Mouse (Mus musculus) forebrain, postnatal 0 days (tissue): ENCODE measurements around the gene Ptch1. TPM values are rescaled to one million over a fixed set of nuclear protein-coding genes. Genes with fewer than 3 reads are reported as not detected.

Source experiments
- ATAC-seq: fragments of 200-750 bp; cut with Nextera tagmentation; 2 replicates; pipeline ENCODE4 v1.8.0; 2017; ENCODE audit warnings: mild to moderate bottlenecking, moderate library complexity
- DNase-seq: peaks from one replicate; pipeline ENCODE4 v3.0.0-alpha.2; 2015
- H3K27ac ChIP-seq: fragments of 300-500 bp; sonication (generic); 2 replicates; pipeline ENCODE4 v1.5.1; 2014; ENCODE audit warnings: low read depth, mild to moderate bottlenecking, antibody characterized with exemption, low read length, moderate library complexity, mixed read lengths
- H3K27me3 ChIP-seq: fragments of 300-500 bp; sonication (generic); 2 replicates; pipeline ENCODE4 v1.6.1; 2014; ENCODE audit warnings: mild to moderate bottlenecking, low read length, mixed read lengths; ENCODE audit not compliant: insufficient read depth
- H3K36me3 ChIP-seq: fragments of 300-500 bp; sonication (generic); 2 replicates; pipeline ENCODE4 v1.6.1; 2014; ENCODE audit warnings: mild to moderate bottlenecking, moderate library complexity; ENCODE audit not compliant: insufficient read depth
- H3K4me1 ChIP-seq: fragments of 300-500 bp; sonication (generic); 2 replicates; pipeline ENCODE4 v1.6.1; 2014; ENCODE audit warnings: antibody characterized with exemption; ENCODE audit not compliant: insufficient read depth
- H3K4me2 ChIP-seq: fragments of 300-500 bp; sonication (generic); 2 replicates; pipeline ENCODE4 v1.6.1; 2014; ENCODE audit warnings: low read depth, mild to moderate bottlenecking, moderate library complexity
- H3K4me3 ChIP-seq: fragments of 300-500 bp; sonication (generic); 2 replicates; pipeline ENCODE4 v1.5.1; 2014; ENCODE audit warnings: low read depth, low read length, mixed read lengths
- H3K9ac ChIP-seq: fragments of 300-500 bp; sonication (generic); 2 replicates; pipeline ENCODE4 v1.6.1; 2014; ENCODE audit warnings: mild to moderate bottlenecking
- H3K9me3 ChIP-seq: fragments of 300-500 bp; sonication (generic); 2 replicates; pipeline ENCODE4 v1.6.1; 2016; ENCODE audit warnings: low read length
- CTCF ChIP-seq: sonication (generic); IDR thresholded peaks from 2 replicates; pipeline ENCODE4 v1.5.1; 2016; ENCODE audit warnings: antibody characterized with exemption, control low read depth, low read depth
- WGBS: fragments of 180-500 bp; shearing (Covaris S2); extraction: QIAGEN DNeasy Blood & Tissue Kit; methylation state at CpG from one replicate; pipeline ENCODE4 v1.1.7; 2014; 5-methylcytosine and 5-hydroxymethylcytosine counted together
- polyA plus RNA-seq: library from polyadenylated mRNA; unstranded; fragments of >200 nt; fragmentation: Nextera tagmentation; extraction: Ambion mirVana; gene quantifications from 2 replicates; pipeline ENCODE4 v1.2.1, GENCODE M21; 2015
- total RNA-seq: library from RNA; depleted of rRNA; stranded (reverse); fragments of >200 nt; gene quantifications from 2 replicates; pipeline ENCODE4 v1.2.3, GENCODE M21; 2014

The Ptch1 gene
- total and polyA plus RNA-seq, 2 experiments from 2014 or later, result 4.8 to 26.5 TPM

DNA sequence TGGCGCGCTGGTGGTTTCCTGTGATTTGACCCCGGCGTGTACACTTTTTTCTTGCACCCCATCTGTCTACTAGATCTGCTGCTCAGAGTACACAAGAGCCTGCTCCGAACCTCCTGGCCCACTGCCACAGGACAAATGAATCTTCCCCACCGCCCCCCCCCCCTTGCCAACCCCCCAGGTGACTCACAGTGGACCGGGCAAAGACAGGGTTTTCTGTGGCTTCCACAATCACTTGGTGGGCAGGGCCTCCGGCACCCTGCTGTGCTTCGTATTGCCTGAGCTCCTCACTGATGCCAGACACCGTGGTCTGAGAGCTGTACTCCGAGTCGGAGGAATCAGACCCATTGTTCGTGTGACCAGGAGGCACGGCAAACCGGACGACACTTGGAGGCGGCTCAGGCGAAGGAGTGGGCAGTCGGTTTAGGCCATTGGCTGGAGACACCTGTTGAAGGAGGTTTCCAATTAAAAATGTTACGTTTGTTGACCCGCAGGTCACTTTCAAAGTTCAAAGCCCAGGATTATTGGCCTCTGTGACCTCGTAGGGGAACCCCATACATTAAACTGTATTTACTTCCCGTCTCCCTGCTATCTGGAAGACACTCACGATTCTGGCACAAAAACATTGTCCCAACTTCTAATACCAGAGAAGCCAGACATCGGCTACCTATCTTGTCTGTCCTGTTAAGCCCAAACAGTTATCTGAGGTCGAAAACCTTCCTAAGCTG lies 59.9 kb downstream of the Ptch1 start:
- 43% methylated on average over 26 of the region's 26 CpGs for WGBS
- no peak for DNase-seq

DNA sequence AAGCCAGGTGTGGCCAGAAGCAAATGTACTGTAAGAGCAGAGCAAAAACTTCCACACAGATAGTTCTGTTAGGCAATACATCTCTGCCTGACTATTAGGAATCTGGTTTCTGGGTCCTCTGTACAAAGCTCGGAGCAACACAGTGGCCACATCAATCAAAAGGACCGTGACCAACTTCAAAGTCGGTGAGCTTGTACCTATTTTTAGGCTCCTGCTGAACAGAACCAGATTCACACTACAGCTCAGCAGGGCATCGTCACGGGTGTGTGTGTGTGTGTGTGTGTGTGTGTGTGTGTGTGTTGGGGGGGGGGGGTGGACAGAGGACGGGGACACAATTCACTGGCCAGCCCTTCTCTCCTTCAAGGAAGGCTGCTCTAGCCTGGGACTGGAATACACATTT lies 61.0 kb downstream of the Ptch1 start:
- ATAC-seq (no peak), DNase-seq (no peak)
- Histone ChIP-seq H3K9ac (no peak overlapping the region), H3K4me1 (no peaks in the 10 kb centered on the region), H3K9me3 (no peaks in the 10 kb centered on the region), H3K36me3 (peaks cover 59% of the 10 kb centered on the region), H3K4me3 (no peak overlapping the region), H3K27me3 (no peaks in the 10 kb centered on the region), H3K27ac (no peak overlapping the region), H3K4me2 (no peak overlapping the region)
- no peak for TF ChIP-seq CTCF
- WGBS, result 65% methylated on average over 6 of the region's 6 CpGs

More for the DNA sequence above, 59.9 kb downstream of the Ptch1 start:
- Histone ChIP-seq H3K4me2 (no peak overlapping the region), H3K9me3 (no peaks in the 10 kb centered on the region), H3K36me3 (peaks cover 61% of the 10 kb centered on the region), H3K4me1 (no peaks in the 10 kb centered on the region), H3K27ac (no peak overlapping the region), H3K4me3 (no peak overlapping the region), H3K9ac (no peak overlapping the region), H3K27me3 (no peaks in the 10 kb centered on the region)
- no peak for TF ChIP-seq CTCF
- ATAC-seq, result no peak

DNA sequence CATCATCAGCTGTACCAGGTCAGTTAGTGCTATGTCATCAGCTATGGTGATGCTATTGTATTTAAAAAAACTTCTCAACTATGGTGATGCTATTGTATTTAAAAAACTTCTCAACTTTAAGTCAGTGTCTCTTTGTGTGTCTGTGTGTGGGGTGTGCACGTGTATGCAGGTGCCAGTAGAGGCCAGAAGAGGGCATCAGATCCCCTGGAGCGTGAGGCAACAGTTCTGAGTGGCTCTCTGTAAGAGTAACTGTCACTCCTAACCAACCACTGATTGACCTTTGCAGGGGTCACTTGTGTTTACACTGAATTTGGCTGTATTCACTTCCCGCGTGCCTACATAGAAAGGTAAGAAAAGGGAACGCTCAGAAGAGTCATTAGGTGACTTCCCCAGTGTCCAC lies 65.6 kb downstream of the Ptch1 start:
- peaks cover 49% of the 10 kb centered on the region for H3K36me3 ChIP-seq
- no peak; the same call in 1 of the 2 replicates for ATAC-seq
- 95% methylated on average over 5 of the region's 5 CpGs for WGBS

DNA sequence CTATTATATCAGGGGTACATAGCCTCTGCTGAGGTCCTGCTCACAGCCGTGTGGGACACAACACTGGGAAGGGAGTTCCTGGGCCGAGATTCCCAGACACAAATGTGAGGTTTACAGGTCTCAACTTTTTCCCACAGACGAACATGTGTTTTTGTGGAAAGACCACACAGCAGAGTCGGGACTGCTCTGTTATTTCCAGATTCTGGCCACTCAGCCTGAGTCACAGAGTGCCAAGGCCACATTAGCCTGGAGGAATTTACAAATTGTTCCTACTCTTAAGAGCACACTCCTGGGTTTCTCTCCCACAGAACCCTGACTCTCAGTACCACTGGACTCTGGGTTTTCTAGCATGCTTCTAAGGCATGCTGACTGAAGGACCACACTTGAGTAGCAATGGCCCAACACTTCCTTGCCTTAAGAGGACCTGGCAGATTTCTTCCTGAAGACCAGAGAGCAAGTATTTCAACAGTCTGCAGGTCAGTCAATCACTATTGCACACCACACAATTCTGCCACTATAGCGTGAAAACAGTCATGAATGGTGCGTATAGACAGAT lies 66.3 kb downstream of the Ptch1 start:
- Histone ChIP-seq H3K36me3 (peaks cover 42% of the 10 kb centered on the region), H3K4me3 (no peak overlapping the region), H3K9me3 (no peaks in the 10 kb centered on the region), H3K9ac (no peak overlapping the region), H3K4me2 (no peak overlapping the region), H3K4me1 (no peaks in the 10 kb centered on the region), H3K27ac (no peak overlapping the region), H3K27me3 (no peaks in the 10 kb centered on the region)
- ATAC-seq, result no peak
- no peak for DNase-seq
- no peak for TF ChIP-seq CTCF
- WGBS, result 91% methylated on average over 6 of the region's 6 CpGs

More for the DNA sequence above, 65.6 kb downstream of the Ptch1 start:
- Histone ChIP-seq H3K4me3 (no peak overlapping the region), H3K9me3 (no peaks in the 10 kb centered on the region), H3K4me1 (no peaks in the 10 kb centered on the region), H3K9ac (no peak overlapping the region), H3K27me3 (no peaks in the 10 kb centered on the region), H3K4me2 (no peak overlapping the region), H3K27ac (no peak overlapping the region)
- DNase-seq, result no peak
- no peak for TF ChIP-seq CTCF

DNA sequence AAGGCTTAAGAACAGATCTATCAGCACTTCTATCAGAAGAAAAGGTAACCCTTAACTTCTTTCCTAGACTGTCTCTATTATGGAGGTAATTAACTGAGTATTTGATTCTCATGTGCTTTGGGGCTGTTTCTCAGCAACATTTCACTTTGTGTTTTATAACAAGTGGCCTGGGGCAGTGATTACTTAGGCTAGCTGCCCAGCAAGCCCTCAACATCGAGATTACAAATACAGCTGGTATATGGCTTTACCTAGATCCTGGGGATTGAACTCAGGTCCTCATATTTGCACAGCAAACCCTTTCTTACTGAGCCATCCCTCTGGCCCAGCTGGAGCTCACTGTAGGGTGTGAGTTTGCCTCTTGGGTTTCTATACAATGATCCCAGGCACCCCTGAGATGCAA lies 67.0 kb downstream of the Ptch1 start:
- Histone ChIP-seq H3K27ac (no peak overlapping the region), H3K36me3 (peaks cover 35% of the 10 kb centered on the region), H3K4me1 (no peaks in the 10 kb centered on the region), H3K4me3 (no peak overlapping the region), H3K9ac (no peak overlapping the region), H3K27me3 (no peaks in the 10 kb centered on the region), H3K9me3 (no peaks in the 10 kb centered on the region), H3K4me2 (no peak overlapping the region)
- WGBS, result 39% methylated on average over 1 of the region's 1 CpGs
- DNase-seq, result no peak
- no peak for TF ChIP-seq CTCF
- no peak for ATAC-seq

DNA sequence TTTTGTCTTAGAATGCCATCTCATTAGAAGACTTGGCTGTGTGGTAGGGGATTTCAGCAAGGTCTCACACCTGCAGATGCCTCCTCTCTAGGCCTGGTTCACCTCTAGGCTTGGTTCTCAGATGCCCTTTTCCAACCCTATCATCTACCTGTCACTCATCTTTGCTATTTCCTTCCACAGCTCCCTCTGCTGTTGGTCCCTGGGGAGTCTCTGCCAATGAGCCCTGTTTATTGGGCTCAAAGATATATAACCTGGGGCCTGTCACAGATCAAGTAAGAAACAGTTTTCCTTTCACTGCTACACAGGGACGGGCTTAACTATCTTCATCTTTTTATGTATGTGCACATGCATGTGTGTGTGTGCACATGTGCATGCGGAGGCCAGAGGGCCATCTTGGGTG lies 71.0 kb downstream of the Ptch1 start:
- DNase-seq, result no peak
- Histone ChIP-seq H3K9me3 (no peaks in the 10 kb centered on the region), H3K4me2 (no peak overlapping the region), H3K36me3 (peaks cover 2% of the 10 kb centered on the region; the same call in 1 of the 2 replicates), H3K9ac (no peak overlapping the region), H3K27ac (no peak overlapping the region), H3K4me3 (no peak overlapping the region), H3K27me3 (no peaks in the 10 kb centered on the region), H3K4me1 (no peaks in the 10 kb centered on the region)
- TF ChIP-seq CTCF, result no peak; the same call in 1 of the 2 replicates
- no peak for ATAC-seq
- 98% methylated on average over 2 of the region's 2 CpGs for WGBS

DNA sequence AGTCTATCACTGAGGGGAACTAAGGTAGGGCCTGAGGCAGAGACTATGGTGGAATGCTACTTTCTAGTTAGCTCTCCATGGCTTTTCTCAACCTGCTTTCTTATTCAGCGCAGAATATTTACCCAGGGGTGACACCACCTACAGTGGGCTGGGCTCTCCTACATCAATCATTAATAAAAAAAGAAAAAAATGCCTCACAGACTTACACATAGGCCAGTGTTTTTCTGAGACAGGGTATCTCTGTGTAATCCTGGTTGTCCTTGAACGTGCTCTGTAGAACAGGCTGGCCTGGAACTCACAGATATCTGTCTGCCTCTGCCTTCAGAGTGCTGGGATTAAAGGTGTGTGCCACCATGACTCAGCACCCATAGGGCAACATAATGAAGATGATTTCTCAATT lies 73.9 kb downstream of the Ptch1 start:
- Histone ChIP-seq H3K27ac (no peak overlapping the region), H3K9me3 (no peaks in the 10 kb centered on the region), H3K9ac (no peak overlapping the region), H3K27me3 (no peaks in the 10 kb centered on the region), H3K36me3 (no peaks in the 10 kb centered on the region), H3K4me1 (no peaks in the 10 kb centered on the region), H3K4me2 (no peak overlapping the region), H3K4me3 (no peak overlapping the region)
- WGBS, result 91% methylated on average over 2 of the region's 2 CpGs
- DNase-seq (no peak), ATAC-seq (no peak)
- no peak for TF ChIP-seq CTCF
